Mouse (Mus musculus): Measurements from ENCODE around the gene Lpp. TPM values are rescaled to one million over a fixed set of nuclear protein-coding genes. Genes with fewer than 3 reads are reported as not detected.

Lpp gene
- total RNA-seq, 2 experiments from 2014 or later: 6.9 to 7.5 TPM

GRCm38 (mm10) chr16:24402801-24403200, 9.5 kb downstream of the Lpp start:
- H3K27ac ChIP-seq: no peak overlapping the region
- H3K4me3 ChIP-seq: no peak overlapping the region
- intact Hi-C loops (cut with DNase I): no loop called here
- DNase-seq (ENCODE audit: extremely low spot score in 1 of 2, low spot score in 2 of 2): no peak
- no peak for TF ChIP-seq CTCF (IDR thresholded peaks at IDR 0.05)

DNA sequence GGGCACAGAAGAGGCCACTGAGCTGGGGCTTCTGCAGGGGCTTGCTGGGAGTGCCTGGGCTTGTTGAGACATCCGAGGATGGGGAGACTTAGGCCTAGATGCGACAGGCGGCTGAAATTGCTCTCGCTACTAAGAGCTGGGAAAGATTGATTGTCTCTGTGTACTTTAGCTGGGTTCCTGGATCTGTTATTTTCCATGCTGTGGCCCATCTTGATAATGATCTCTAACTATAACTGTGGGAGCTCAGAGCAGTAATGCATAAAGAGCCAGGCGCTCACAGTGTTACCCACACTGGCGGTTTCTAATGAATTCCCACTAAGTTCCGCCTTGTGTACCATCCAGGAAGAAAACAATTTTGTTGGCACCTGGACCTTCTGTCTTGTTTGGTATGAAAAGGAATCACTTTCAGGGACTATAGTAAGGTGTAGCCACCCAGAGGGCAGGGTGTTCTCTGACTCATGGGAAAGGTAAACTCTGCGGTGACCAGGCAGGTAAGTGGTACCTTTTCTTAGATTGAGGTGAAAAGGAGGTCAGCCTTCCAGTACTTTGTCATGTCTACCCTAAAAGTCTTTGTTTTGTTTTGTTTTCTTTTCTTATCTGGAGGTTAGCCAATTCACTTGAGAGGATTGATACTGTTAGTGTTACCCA, 10.6 kb downstream of the Lpp start:
- intact Hi-C loops (cut with DNase I): no loop called here
- Histone ChIP-seq H3K27ac (no peak overlapping the region), H3K4me3 (no peak overlapping the region)
- no peak for TF ChIP-seq CTCF (IDR thresholded peaks at IDR 0.05)
- DNase-seq (ENCODE audit: extremely low spot score in 1 of 2, low spot score in 2 of 2): no peak

GRCm38 (mm10) chr16:24406521-24406920, 13.2 kb downstream of the Lpp start:
- no peak for TF ChIP-seq CTCF (IDR thresholded peaks at IDR 0.05)
- intact Hi-C loops (cut with DNase I): no loop called here
- Histone ChIP-seq H3K4me3 (no peak overlapping the region), H3K27ac (no peak overlapping the region)
- DNase-seq (ENCODE audit: extremely low spot score in 1 of 2, low spot score in 2 of 2): no peak

DNA sequence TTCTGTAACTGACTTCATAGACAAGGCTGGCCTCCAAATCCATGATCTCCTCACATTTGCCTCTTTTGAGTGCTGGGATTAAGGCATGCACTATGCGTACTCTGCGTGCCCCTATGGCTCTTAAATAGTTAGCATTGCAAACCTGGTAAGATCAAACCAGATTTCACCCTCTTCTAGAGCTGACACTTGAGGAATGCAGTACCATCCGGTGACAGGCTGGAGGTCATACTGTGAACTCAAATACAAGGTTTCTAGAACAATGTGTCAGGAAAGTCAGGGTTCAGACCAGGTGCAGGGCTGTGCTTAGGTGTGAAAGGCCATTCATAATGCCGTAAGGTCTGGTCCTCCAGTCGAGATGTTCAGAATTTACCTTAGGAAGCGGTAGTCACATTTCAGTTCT, 18.0 kb downstream of the Lpp start:
- no peak overlapping the region for H3K4me3 ChIP-seq
- H3K27ac ChIP-seq: no peak overlapping the region
- no peak for DNase-seq (ENCODE audit: extremely low spot score in 1 of 2, low spot score in 2 of 2)
- intact Hi-C loops (cut with DNase I): loop anchor here (10.0 kb wide), 1 partner anchor 174 kb away; no protein-coding TSS in a partner anchor
- TF ChIP-seq CTCF (IDR thresholded peaks at IDR 0.05): no peak

- intact Hi-C loops (cut with DNase I): loop anchor here (10.0 kb wide), 1 partner anchor 173 kb away; no protein-coding TSS in a partner anchor
- no peak overlapping the region for H3K4me3 ChIP-seq
- TF ChIP-seq CTCF (IDR thresholded peaks at IDR 0.05): no peak
- H3K27ac ChIP-seq: no peak overlapping the region
- DNase-seq (ENCODE audit: extremely low spot score in 1 of 2, low spot score in 2 of 2): no peak
Measured at GRCm38 (mm10) chr16:24412193-24412592, 18.9 kb downstream of the Lpp start.

DNA sequence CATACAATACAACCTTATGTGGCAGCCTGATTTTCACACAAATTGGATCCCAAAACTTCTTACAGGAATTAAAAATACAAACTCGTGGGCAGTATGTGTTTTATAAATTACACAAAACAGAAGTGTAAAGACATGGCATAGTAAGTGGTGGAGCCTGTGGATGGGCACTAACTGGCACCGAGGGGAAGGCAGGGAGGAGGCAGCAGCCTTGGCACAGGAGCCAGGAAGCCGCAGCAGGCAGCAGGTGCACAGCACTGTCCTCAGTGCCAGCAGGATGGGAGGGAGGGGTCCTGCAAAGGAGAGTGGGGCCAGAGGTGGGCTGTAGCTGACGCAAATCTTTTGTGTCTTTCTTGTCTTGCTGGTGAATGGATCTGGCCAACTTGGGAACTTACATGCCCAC, 19.8 kb downstream of the Lpp start:
- TF ChIP-seq CTCF (IDR thresholded peaks at IDR 0.05): no peak
- H3K4me3 ChIP-seq: no peak overlapping the region
- no peak for DNase-seq (ENCODE audit: extremely low spot score in 1 of 2, low spot score in 2 of 2)
- intact Hi-C loops (cut with DNase I): loop anchor here (10.0 kb wide), 1 partner anchor 172 kb away; no protein-coding TSS in a partner anchor
- H3K27ac ChIP-seq: no peak overlapping the region

GRCm38 (mm10) chr16:24418022-24418421, 24.7 kb downstream of the Lpp start:
- Histone ChIP-seq H3K27ac (no peak overlapping the region), H3K4me3 (no peak overlapping the region)
- intact Hi-C loops (cut with DNase I): loop anchor here (10.0 kb wide), 1 partner anchor 167 kb away; no protein-coding TSS in a partner anchor
- DNase-seq (ENCODE audit: extremely low spot score in 1 of 2, low spot score in 2 of 2): no peak
- TF ChIP-seq CTCF (IDR thresholded peaks at IDR 0.05): no peak

DNA sequence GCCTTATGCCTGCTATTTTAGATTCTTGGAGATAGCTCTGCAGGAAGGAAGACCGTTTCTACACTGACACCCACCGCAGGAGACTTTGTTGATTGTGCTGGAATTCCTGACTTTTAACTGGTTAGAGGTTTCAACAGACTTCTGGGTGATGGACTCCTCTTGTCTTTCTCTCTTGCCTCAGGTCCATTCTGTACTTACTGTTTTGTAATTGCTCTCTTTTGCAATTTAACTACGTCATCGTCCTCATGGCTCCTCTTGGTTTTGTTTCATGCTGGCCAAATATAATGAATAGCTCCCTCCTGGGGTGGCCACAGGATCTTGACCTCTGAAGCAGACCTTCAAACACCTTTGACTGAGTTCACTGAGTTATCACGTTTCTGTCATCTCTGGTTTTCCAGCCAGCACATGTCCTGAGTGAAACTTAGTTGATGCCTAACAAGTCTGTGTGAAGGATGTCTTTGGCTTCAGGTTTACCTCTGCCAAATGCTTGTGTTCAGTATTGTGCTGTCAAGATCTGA, 27.4 kb downstream of the Lpp start:
- no peak for TF ChIP-seq CTCF (IDR thresholded peaks at IDR 0.05)
- no peak overlapping the region for H3K27ac ChIP-seq
- DNase-seq (ENCODE audit: extremely low spot score in 1 of 2, low spot score in 2 of 2): no peak
- no peak overlapping the region for H3K4me3 ChIP-seq
- intact Hi-C loops (cut with DNase I): no loop called here

DNA sequence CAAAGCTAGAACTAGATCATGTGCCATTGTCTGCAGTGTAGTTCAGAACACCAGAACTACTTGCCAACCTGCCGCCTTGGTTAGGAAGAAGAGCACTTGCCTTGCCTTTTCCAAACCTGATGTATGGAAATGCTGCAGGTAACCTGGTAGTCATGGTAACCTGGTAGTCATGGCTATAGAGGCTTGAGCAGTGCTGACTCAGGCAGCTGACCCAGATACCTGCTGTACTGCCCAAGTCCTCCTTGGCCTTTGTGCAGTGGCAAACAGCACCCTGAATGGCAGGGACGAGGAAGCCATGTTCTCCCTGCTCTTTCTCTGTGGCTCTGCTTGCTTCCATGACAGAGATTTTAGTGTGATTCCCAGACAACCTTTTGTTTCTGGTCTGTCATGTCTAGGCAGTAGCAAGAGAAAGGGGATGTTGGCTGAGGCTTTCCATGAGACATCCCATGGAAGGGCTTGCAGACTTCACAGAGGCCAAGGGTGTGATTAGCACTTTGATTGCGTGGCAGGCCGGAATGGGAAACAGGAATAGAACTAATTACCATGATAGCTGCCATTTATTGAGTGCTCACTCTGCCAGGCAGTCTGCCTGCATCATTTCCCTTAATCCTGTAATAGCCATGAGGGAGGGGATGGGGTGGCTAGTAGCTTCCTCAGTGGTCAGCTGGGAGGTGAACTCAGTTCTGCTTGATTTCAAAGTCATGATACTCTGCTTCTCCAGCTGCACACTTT, 28.5 kb downstream of the Lpp start:
- H3K4me3 ChIP-seq: no peak overlapping the region

GRCm38 (mm10) chr16:24423196-24423595, 29.9 kb downstream of the Lpp start:
- DNase-seq (ENCODE audit: extremely low spot score in 1 of 2, low spot score in 2 of 2): no peak
- no peak overlapping the region for H3K4me3 ChIP-seq
- no peak for TF ChIP-seq CTCF (IDR thresholded peaks at IDR 0.05)
- intact Hi-C loops (cut with DNase I): no loop called here
- no peak overlapping the region for H3K27ac ChIP-seq

More for the DNA sequence above, 28.5 kb downstream of the Lpp start:
- no peak for DNase-seq (ENCODE audit: extremely low spot score in 1 of 2, low spot score in 2 of 2)
- H3K27ac ChIP-seq: no peak overlapping the region
- intact Hi-C loops (cut with DNase I): no loop called here
- no peak for TF ChIP-seq CTCF (IDR thresholded peaks at IDR 0.05)

GRCm38 (mm10) chr16:24423751-24424150, 30.4 kb downstream of the Lpp start:
- Histone ChIP-seq H3K27ac (no peak overlapping the region), H3K4me3 (no peak overlapping the region)
- intact Hi-C loops (cut with DNase I): no loop called here
- TF ChIP-seq CTCF (IDR thresholded peaks at IDR 0.05): no peak
- no peak for DNase-seq (ENCODE audit: extremely low spot score in 1 of 2, low spot score in 2 of 2)

GRCm38 (mm10) chr16:24424356-24424977, 31.2 kb downstream of the Lpp start:
- no peak for DNase-seq (ENCODE audit: extremely low spot score in 1 of 2, low spot score in 2 of 2)
- H3K27ac ChIP-seq: no peak overlapping the region
- no peak overlapping the region for H3K4me3 ChIP-seq
- TF ChIP-seq CTCF (IDR thresholded peaks at IDR 0.05): no peak
- intact Hi-C loops (cut with DNase I): no loop called here

All from left cerebral cortex, adult 2 months (tissue).